Mouse (Mus musculus): ENCODE data around the gene 6430548M08Rik. TPM values are rescaled to one million over a fixed set of nuclear protein-coding genes. Genes with fewer than 3 reads are reported as not detected.

6430548M08Rik gene
- polyA plus RNA-seq, 2 experiments: 0.83 to 2.5 TPM

DNA sequence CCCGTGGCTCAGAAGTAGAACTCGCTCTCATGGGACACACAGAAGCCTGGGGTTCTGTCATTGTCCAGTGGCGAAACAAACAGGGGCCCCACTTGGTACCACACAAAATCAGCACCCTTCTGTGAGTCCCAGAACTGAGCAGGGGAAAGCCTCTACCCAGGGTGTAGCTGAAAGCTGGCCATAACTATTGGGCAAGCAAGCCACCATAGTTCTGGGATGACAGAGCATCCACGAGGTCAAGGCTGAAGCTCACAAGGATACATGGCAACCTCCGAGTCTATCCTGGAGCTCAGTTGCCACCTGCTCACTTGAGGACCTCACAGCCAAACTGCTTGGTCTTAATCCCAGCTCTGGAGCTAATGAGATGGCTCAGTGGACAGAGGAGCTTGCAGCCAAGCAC lies 67.3 kb downstream of the 6430548M08Rik start:
- H3K9ac ChIP-seq (replicated peaks): no peak overlapping the region
- H3K27me3 ChIP-seq (ENCODE audit: control insufficient read depth, insufficient read depth, low read length): peaks cover 7% of the 10 kb centered on the region
- H3K4me1 ChIP-seq (replicated peaks; ENCODE audit: control insufficient read depth in 2 of 2, insufficient read depth in 2 of 2, low read length in 1 of 2): no peaks in the 10 kb centered on the region; a peak in 1 of 4 replicates
- TF ChIP-seq EP300 (IDR thresholded peaks at IDR 0.05; ENCODE audit: low read depth): no peak
- TF ChIP-seq CTCF (IDR thresholded peaks at IDR 0.05; ENCODE audit: low read depth): no peak
- no peak overlapping the region for H3K4me3 ChIP-seq (ENCODE audit: insufficient read depth in 1 of 2, low read depth in 2 of 2, low read length in 2 of 2)
- H3K9me3 ChIP-seq (ENCODE audit: control insufficient read depth, low read length): no peaks in the 10 kb centered on the region
- no peak overlapping the region for H3K4me2 ChIP-seq (ENCODE audit: low read depth)
- H3K36me3 ChIP-seq (replicated peaks; ENCODE audit: control insufficient read depth, insufficient read depth, low read depth): no peaks in the 10 kb centered on the region
- H3K27ac ChIP-seq: no peak overlapping the region
- ATAC-seq (ENCODE audit: insufficient read depth): no peak
- DNase-seq (ENCODE audit: low read depth in 3 of 3, low spot score in 3 of 3): no peak
- 60% methylated on average over 5 of the region's 5 CpGs for WGBS (ENCODE audit: insufficient replicate concordance)

DNA sequence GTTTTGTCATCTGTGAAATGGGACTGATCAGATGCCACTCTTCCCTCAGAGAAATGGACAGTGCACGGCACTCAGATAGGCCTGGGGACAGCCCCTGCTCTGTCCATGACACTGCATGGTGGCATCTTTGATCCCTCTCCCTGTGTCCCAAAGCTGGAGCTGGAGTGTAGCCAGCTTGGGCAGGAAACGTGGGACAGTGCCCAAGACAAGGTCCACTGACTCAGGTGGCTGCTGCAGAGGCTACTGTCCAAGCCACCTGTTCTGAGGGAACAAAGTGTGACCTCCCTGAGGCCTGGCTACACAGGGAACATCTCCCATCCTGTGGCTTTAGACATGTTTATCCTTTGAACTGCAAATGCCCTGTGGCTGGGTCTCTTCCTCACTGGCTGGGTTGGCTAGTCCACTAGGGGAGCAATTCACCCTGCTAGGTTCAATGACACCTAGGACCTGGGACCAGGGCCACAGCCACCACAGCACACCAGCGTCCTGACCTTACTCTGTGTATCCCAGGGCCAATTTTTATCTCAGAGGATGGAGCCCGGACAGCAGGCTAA lies 68.0 kb downstream of the 6430548M08Rik start:
- Histone ChIP-seq H3K4me2 (ENCODE audit: low read depth) (no peak overlapping the region), H3K27me3 (ENCODE audit: control insufficient read depth, insufficient read depth, low read length) (peaks cover 7% of the 10 kb centered on the region), H3K36me3 (replicated peaks; ENCODE audit: control insufficient read depth, insufficient read depth, low read depth) (no peaks in the 10 kb centered on the region), H3K4me3 (ENCODE audit: insufficient read depth in 1 of 2, low read depth in 2 of 2, low read length in 2 of 2) (no peak overlapping the region), H3K9ac (replicated peaks) (no peak overlapping the region), H3K9me3 (ENCODE audit: control insufficient read depth, low read length) (no peaks in the 10 kb centered on the region), H3K27ac (no peak overlapping the region), H3K4me1 (replicated peaks; ENCODE audit: control insufficient read depth in 2 of 2, insufficient read depth in 2 of 2, low read length in 1 of 2) (no peaks in the 10 kb centered on the region; a peak in 1 of 4 replicates)
- TF ChIP-seq CTCF (IDR thresholded peaks at IDR 0.05; ENCODE audit: low read depth): 0 out of 2 replicates have a peak, but pooled peaks have one; percentile 5
- no peak for TF ChIP-seq EP300 (IDR thresholded peaks at IDR 0.05; ENCODE audit: low read depth)
- ATAC-seq (ENCODE audit: insufficient read depth) (no peak), DNase-seq (ENCODE audit: low read depth in 3 of 3, low spot score in 3 of 3) (no peak)
- WGBS (ENCODE audit: insufficient replicate concordance): 46% methylated on average over 4 of the region's 4 CpGs

DNA sequence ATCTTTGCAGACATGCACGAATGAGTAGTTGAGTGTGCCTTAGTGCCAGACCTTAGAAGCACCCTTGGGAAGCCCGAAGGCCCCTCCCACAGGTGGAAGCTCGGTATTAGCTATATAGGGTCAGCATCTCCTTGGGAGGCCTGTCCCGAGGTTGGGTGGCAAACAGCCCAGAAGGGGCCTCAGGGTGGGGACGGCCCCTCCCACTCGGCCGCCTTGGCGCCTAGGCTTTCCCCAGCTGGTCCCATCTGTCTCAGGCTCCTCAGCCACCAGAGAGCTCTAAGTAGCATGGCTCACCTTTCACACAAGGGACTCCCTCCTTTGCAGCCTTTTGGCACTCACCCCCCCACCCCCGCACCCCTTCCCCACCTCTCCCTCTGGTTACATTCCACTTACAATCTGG lies 70.4 kb downstream of the 6430548M08Rik start:
- Histone ChIP-seq H3K27me3 (ENCODE audit: control insufficient read depth, insufficient read depth, low read length) (no peaks in the 10 kb centered on the region), H3K27ac (no peak overlapping the region), H3K36me3 (replicated peaks; ENCODE audit: control insufficient read depth, insufficient read depth, low read depth) (no peaks in the 10 kb centered on the region), H3K9me3 (ENCODE audit: control insufficient read depth, low read length) (no peaks in the 10 kb centered on the region), H3K9ac (replicated peaks) (no peak overlapping the region), H3K4me3 (ENCODE audit: insufficient read depth in 1 of 2, low read depth in 2 of 2, low read length in 2 of 2) (no peak overlapping the region), H3K4me1 (replicated peaks; ENCODE audit: control insufficient read depth in 2 of 2, insufficient read depth in 2 of 2, low read length in 1 of 2) (no peaks in the 10 kb centered on the region; a peak in 1 of 4 replicates), H3K4me2 (ENCODE audit: low read depth) (no peak overlapping the region)
- TF ChIP-seq CTCF (IDR thresholded peaks at IDR 0.05; ENCODE audit: low read depth) (no peak), EP300 (IDR thresholded peaks at IDR 0.05; ENCODE audit: low read depth) (no peak)
- ATAC-seq (ENCODE audit: insufficient read depth) (no peak), DNase-seq (ENCODE audit: low read depth in 3 of 3, low spot score in 3 of 3) (no peak)
- 28% methylated on average over 9 of the region's 9 CpGs for WGBS (ENCODE audit: insufficient replicate concordance)

DNA sequence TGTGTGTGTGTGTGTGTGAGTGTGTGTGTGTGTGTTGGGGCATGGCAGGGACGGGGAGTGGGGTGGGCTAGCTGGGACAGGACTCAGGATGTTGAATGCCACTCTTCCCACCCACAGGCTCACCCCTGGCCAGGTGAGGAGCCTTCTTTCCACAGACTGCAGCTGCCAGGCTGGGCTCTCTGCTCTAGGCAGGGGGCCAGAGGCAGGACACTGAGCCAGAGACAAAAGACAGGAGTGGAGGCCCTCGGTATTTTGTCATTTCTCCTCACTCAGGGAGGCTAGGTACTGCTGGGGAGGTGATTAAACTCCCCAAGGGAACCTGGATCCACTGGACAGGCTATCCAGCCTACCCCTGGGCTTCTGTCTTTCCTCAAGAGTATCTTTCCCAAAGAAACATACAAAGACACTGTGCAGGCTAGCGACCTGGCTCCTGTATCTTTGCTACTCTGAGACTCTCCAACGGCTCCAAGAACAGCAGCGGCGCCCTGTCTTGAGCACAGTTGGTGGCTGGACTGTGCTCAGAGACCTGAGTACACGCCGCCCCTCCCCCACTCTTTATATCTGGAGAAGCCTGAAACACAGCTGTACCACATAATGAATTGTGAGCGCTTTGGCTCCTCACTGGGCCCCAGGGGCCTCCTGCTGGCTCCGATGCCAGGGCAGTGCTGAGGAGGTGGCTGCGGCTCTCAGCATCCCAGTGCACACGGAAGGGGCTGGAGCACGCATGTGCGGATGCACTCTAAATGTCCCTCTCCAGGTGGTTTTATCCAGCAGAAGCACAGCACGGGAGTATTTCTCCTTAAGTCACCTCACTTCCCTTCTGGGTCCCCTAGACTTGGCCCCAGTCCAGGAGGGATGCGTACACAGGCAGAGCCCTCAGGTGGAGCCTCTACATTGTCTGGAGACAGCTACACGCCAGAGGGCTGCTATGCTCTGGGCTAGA lies 71.2 kb downstream of the 6430548M08Rik start:
- ATAC-seq (ENCODE audit: insufficient read depth): no peak
- Histone ChIP-seq H3K27me3 (ENCODE audit: control insufficient read depth, insufficient read depth, low read length) (no peaks in the 10 kb centered on the region), H3K27ac (no peak overlapping the region), H3K4me3 (ENCODE audit: insufficient read depth in 1 of 2, low read depth in 2 of 2, low read length in 2 of 2) (no peak overlapping the region), H3K9me3 (ENCODE audit: control insufficient read depth, low read length) (no peaks in the 10 kb centered on the region), H3K4me2 (ENCODE audit: low read depth) (no peak overlapping the region), H3K36me3 (replicated peaks; ENCODE audit: control insufficient read depth, insufficient read depth, low read depth) (no peaks in the 10 kb centered on the region), H3K9ac (replicated peaks) (no peak overlapping the region), H3K4me1 (replicated peaks; ENCODE audit: control insufficient read depth in 2 of 2, insufficient read depth in 2 of 2, low read length in 1 of 2) (no peaks in the 10 kb centered on the region)
- WGBS (ENCODE audit: insufficient replicate concordance): 48% methylated on average over 17 of the region's 17 CpGs
- no peak for DNase-seq (ENCODE audit: low read depth in 3 of 3, low spot score in 3 of 3)
- no peak for TF ChIP-seq CTCF (IDR thresholded peaks at IDR 0.05; ENCODE audit: low read depth)

DNA sequence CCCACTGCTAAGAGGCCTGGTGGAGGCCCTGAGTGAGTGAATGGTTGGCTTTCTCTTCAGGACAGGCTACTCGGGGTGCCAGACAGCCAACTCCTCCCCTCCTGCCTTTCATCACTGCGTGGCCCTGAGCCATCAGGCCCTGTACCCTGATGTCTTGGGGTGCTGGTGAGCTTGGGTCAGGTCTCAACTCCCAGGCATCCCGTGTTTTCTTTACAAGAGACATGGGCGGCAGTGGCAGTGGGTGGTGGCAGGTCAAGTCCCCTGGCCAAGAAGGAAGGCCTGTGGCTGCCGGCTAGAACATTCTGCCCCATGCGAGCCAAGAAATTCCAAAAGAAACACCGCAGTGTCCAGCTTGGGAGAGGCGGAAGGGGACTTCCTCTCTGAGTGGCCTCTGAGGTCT lies 72.5 kb downstream of the 6430548M08Rik start:
- no peak overlapping the region for H3K4me3 ChIP-seq (ENCODE audit: insufficient read depth in 1 of 2, low read depth in 2 of 2, low read length in 2 of 2)
- WGBS (ENCODE audit: insufficient replicate concordance): 59% methylated on average over 8 of the region's 8 CpGs
- DNase-seq (ENCODE audit: low read depth in 3 of 3, low spot score in 3 of 3): no peak

More for the DNA sequence above, 72.5 kb downstream of the 6430548M08Rik start:
- Histone ChIP-seq H3K27me3 (ENCODE audit: control insufficient read depth, insufficient read depth, low read length) (no peaks in the 10 kb centered on the region), H3K9me3 (ENCODE audit: control insufficient read depth, low read length) (no peaks in the 10 kb centered on the region), H3K4me1 (replicated peaks; ENCODE audit: control insufficient read depth in 2 of 2, insufficient read depth in 2 of 2, low read length in 1 of 2) (no peaks in the 10 kb centered on the region), H3K36me3 (replicated peaks; ENCODE audit: control insufficient read depth, insufficient read depth, low read depth) (no peaks in the 10 kb centered on the region), H3K4me2 (ENCODE audit: low read depth) (no peak overlapping the region), H3K27ac (no peak overlapping the region), H3K9ac (replicated peaks) (no peak overlapping the region)
- ATAC-seq (ENCODE audit: insufficient read depth): no peak
- no peak for TF ChIP-seq EP300 (IDR thresholded peaks at IDR 0.05; ENCODE audit: low read depth)
- TF ChIP-seq CTCF (IDR thresholded peaks at IDR 0.05; ENCODE audit: low read depth): no peak
